Mouse (Mus musculus) cerebellum, adult 18-20 months (tissue): ENCODE measurements around the gene Gm10401.

Source experiments
- DNase-seq, 2 experiments: peaks; one replicate each; pipeline ENCODE4 v3.0.0; 2021

Gene Gm10401

GRCm38 (mm10) chr5:115068671-115069421 is 29.2 kb downstream of the Gm10401 start:
- DNase-seq: no peak

DNA sequence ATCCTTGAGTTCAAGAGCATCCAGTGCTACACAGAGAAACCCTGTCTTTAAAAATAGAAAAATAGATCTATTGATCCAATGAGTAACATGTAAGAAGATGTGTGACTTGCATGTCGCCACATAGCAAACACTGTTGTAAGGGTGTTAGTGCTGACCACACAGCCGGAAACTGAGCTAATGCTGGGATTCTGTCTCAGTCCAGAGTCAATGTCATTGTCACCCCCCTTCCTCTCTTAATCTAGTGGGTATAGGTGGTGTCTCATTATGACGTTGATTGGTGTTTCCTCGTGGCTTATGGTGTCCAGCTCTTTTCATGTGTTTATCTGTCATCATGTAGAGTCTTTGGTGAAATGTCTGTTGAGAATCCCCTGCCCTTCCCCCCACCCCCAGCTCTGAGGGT is 31.9 kb downstream of the Gm10401 start:
- DNase-seq: no peak

- DNase-seq: no peak
Observed at GRCm38 (mm10) chr5:115063391-115063790, 34.7 kb downstream of the Gm10401 start.

DNA sequence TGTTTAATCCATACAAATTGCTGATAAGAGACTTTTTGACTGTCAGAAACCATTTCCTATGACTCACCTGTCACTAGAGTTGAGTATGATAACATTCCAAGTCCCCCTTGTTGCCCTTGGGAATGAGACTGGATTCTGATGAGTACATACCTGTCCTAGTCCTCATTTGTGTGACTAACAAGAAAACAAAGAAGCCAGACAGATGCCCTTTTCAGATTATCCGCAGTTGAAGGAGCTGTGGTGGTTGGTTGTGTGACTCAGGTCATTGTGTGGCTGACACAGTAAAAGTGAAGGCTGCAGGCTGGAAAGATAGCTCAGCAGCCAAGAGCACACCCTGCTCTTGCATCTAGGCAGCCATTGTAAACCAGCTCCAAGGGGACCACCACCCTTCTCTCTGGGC is 35.5 kb downstream of the Gm10401 start:
- DNase-seq: no peak

DNA sequence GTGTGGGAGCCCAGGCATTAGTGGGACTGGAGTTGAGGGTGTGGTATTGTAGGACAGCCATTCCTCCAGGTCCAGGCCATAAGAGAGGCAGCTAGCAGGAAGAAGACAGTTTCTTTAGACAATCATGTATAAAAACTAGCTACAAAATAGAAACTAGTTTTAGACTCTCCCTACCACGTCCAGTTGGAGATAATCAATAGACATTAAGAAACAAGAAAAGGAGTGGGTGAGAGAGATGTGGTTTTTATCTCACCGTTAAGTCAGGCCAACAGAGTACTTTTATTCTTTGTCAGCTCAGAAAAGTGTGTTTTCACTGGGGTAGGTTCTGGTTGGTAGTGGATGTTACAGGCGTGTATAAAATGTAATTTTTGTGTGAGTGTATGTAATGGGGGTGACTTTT is 37.1 kb downstream of the Gm10401 start:
- no peak for DNase-seq

DNA sequence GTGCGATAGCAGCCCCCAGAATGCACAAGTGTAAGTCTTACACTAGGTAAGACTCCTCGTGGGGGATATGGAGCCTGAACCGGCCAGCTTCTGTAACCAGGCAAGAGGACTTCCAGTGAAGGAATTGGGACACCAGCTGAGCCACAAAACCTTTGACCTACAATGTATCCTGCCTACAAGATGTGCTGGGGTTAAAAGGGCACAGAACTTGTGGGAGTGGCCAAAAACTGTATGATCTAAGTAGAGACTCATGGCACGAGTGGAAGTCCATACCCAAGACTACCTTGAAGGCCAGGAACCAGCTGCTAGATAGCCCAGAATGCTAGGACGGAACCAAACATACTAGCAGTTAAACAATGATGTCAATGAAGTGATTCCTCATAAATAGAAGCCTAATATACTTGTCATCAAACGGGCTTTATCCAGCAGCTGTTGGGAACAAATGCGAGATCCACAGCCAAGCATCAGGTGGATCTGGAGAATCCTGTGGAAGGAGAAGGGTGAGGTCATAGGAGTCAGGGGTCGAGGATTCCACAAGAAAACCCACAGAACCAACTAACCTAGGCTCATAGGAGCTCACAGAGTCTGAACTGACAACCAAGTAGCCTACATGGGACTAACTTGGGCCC is 37.9 kb downstream of the Gm10401 start:
- DNase-seq: no peak

DNA sequence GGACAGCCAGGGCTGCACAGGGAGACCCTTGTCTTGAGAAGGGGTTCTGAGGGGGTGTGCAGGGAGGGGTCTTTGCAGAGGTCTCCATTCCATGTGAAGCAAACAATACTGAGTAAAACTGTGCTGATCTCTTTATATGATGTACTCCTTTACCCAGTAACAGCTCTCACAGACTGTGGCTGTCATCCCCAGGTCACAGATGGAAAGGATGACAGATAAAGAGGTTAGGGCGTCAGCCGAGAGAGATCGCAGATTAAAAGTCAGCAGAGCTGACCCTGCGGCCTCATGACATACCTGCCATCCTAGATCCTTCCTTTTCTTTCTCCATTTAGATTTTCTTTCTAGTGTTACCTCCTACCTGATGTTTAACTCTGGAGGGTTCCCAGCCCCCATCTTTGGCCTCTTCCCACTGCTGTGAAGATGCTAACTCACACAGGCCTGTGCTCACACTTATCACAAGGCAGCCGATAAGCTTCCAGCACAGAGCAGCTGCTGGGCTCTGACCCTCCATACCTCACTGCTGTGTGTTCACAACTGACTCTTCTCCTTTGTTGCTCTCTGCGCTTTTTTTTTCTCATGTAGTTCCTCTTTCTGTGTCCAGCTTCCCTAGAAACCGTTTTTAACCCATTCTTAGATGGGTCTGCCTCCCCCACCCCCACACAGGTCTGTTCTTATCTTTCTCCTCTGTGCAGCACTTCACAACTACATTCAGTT is 39.4 kb downstream of the Gm10401 start:
- no peak for DNase-seq

DNA sequence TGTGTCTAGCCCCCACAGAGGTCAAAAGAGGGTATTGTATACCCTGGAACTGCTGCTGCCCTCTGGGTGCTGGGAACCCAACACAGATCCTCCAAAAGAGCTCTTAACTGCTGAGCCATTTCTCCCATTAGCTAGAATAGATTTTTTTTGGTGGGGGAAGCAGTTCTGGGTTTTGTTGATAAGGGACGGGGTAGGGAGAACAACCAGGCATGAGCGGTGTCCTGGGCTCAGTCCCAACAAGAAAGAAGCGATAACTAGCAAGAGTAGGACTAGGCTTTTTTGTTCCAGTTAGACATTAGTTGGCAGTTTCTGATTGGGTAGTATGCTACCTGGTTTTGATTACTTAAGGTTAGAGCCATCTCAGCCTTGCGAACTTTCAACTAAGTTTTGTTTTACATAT is 40.9 kb downstream of the Gm10401 start:
- no peak for DNase-seq

- no peak for DNase-seq
Observed at GRCm38 (mm10) chr5:115055418-115055817, 42.7 kb downstream of the Gm10401 start.

- no peak for DNase-seq
Observed at GRCm38 (mm10) chr5:115053791-115054396, 44.2 kb downstream of the Gm10401 start.

DNA sequence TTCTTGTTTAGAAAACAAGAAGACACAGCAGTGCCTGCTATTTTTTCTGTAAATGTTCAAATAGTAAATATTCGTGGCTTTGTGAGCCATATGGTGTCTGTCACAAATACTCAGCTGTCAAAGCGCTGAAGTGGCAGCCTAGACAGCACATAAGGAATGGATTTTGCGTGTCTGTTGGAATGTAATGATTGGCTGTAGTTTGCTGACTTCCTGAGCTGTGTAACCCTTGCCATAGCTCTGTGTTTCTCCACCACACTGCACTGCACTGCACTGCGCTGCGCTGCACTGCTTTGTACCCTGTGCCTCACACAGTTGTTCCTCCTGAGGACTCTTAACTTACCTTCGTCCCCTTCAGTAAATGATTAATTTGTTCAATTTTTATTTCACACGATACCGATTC is 45.5 kb downstream of the Gm10401 start:
- no peak for DNase-seq

DNA sequence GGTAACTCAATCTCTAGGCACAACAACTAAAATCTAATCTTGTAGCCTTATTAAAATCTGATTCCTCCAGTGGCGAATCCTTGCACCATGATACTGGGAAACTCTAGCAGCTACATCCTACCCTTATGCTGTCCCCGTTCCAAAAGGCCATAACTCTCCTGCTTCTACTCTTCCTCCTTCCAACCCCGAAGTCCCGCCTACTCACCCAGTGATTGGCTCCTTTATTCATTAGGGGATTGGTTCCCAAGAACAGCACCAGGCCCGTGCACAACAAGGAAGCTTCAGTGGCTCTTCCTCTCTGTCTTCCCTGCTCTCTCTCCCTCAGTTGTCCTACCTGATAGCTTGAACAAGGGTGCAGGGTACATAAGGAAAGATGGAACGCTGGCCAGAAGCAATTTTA is 47.3 kb downstream of the Gm10401 start:
- DNase-seq: no peak

DNA sequence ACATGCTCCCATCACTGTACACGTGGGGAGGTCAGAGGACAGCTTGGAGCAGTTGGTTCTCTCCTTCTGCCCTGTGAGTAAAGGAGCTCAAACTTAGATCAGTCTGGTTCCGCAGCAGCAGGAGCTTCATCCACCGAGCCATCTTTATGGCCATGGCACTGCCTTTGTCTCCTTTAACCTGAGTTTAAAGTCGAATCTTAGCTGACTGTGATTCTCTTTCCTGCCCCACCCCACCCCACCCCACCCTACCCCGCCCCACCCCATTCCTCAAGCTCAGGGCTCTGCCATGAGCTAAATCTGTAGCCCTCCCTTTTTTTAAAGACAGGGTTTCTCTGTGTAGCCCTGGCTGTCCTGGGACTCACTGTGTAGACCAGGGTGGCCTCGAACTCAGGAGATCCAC is 48.4 kb downstream of the Gm10401 start:
- no peak for DNase-seq
